20 mouse cellular contexts compared by ENCODE assay signal in the genomic region with DNA sequence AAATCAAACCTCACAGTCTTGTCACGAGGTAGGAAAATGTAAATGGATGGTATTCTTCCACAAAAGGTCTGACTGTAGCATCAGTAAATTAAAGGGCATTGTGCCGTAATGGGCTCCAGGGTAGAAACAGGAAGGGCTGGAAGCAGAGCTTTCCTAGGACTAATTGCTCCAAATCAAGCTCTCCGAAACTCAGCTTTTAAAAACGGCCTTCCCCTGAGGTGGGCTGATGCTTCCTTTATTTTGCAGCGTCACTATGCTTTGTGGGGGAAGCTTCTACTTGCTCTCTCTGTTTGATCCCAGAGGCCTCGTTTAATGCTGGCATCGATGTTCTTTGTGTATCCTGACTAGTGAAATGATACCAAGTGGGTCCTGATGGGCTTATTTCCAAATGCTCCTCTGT.
DNase-seq lines count a peak whose midpoint lies in the region; ATAC-seq lines count a peak whose summit lies in the region.
"Had no signal": no experiment of that assay in that cellular context is flagged by ENCODE, and none has a peak within 500 bp of the region (broad histone marks: within the 10 kb centered on the region; RNA-seq: fewer than 3 reads in every experiment).

No protein-coding gene starts in this region.

- ATAC-seq in midbrain, embryonic 11.5 days (ENCODE audit: low FRiP score) = no peak
- ATAC-seq in forebrain, embryonic 15.5 days (replicated peaks) = no peak
- no peak for ATAC-seq in midbrain, embryonic 13.5 days
- no peak for ATAC-seq in frontal cortex, adult (ENCODE audit: low TSS enrichment)
- ATAC-seq in intestine, embryonic 15.5 days = no peak
- ATAC-seq: lung, postnatal 0 days had no signal

- no peak overlapping the region for H3K9ac ChIP-seq in midbrain, embryonic 11.5 days (ENCODE audit: low read length)
- H3K9ac ChIP-seq in forebrain, embryonic 15.5 days (replicated peaks) = no peak overlapping the region
- peak overlapping the region; percentile 30; the same call in 1 of the 2 replicates for H3K9ac ChIP-seq in midbrain, embryonic 13.5 days (replicated peaks)
- H3K9ac ChIP-seq in intestine, embryonic 15.5 days = no peak overlapping the region
- H3K9ac ChIP-seq: embryonic facial prominence, embryonic 13.5 days; heart, embryonic 15.5 days; limb, embryonic 13.5 days; liver, embryonic 15.5 days had no signal

- no peak for DNase-seq in midbrain, embryonic 10.5 days (ENCODE audit: low spot score)
- no peak for DNase-seq in midbrain, embryonic 11.5 days (ENCODE audit: low spot score, missing footprints)
- no peak for DNase-seq in urinary bladder, postnatal 36 days (ENCODE audit: low spot score in 2 of 2)
- DNase-seq: cerebellum, adult 11-12 months; cerebellum, postnatal 36 days; heart, adult 11 months; kidney, adult 18-20 months; kidney, postnatal 10 days; layer of hippocampus, adult 9-11 months; right cerebral cortex, adult 18-20 months had no signal

- no peaks in the 10 kb centered on the region for H3K27me3 ChIP-seq in midbrain, embryonic 10.5 days (ENCODE audit: low read depth, poor library complexity, severe bottlenecking)
- H3K27me3 ChIP-seq in midbrain, embryonic 11.5 days (ENCODE audit: control insufficient read depth, insufficient read depth, low read length) = no peaks in the 10 kb centered on the region
- H3K27me3 ChIP-seq in forebrain, embryonic 15.5 days = no peaks in the 10 kb centered on the region
- H3K27me3 ChIP-seq in midbrain, embryonic 13.5 days = no peaks in the 10 kb centered on the region
- no peaks in the 10 kb centered on the region for H3K27me3 ChIP-seq in intestine, embryonic 15.5 days (replicated peaks)
- H3K27me3 ChIP-seq: embryonic facial prominence, embryonic 13.5 days; heart, embryonic 15.5 days; limb, embryonic 13.5 days; liver, embryonic 15.5 days had no signal

- peaks cover 94% of the 10 kb centered on the region for H3K36me3 ChIP-seq in midbrain, embryonic 10.5 days
- H3K36me3 ChIP-seq in midbrain, embryonic 11.5 days (ENCODE audit: control insufficient read depth, insufficient read depth, low read length) = 0 out of 2 replicates have a peak, but pooled peaks cover 2% of the 10 kb centered on the region
- H3K36me3 ChIP-seq in forebrain, embryonic 15.5 days = no peaks in the 10 kb centered on the region
- peaks cover 8% of the 10 kb centered on the region; the same call in 1 of the 2 replicates for H3K36me3 ChIP-seq in midbrain, embryonic 13.5 days
- no peaks in the 10 kb centered on the region for H3K36me3 ChIP-seq in intestine, embryonic 15.5 days
- H3K36me3 ChIP-seq: embryonic facial prominence, embryonic 13.5 days; heart, embryonic 15.5 days; limb, embryonic 13.5 days; liver, embryonic 15.5 days had no signal

- H3K4me2 ChIP-seq in midbrain, embryonic 11.5 days = no peak overlapping the region
- H3K4me2 ChIP-seq in forebrain, embryonic 15.5 days (replicated peaks) = no peak overlapping the region
- no peak overlapping the region for H3K4me2 ChIP-seq in midbrain, embryonic 13.5 days (replicated peaks)
- H3K4me2 ChIP-seq in intestine, embryonic 15.5 days (replicated peaks) = no peak overlapping the region
- H3K4me2 ChIP-seq: embryonic facial prominence, embryonic 13.5 days; heart, embryonic 15.5 days; limb, embryonic 13.5 days; liver, embryonic 15.5 days had no signal

- peak overlapping the region; percentile 29; the same call in 1 of the 2 replicates for H3K27ac ChIP-seq in midbrain, embryonic 10.5 days (replicated peaks)
- H3K27ac ChIP-seq in midbrain, embryonic 11.5 days (ENCODE audit: low read depth, low read length) = no peak overlapping the region
- H3K27ac ChIP-seq in forebrain, embryonic 15.5 days (replicated peaks) = peak overlapping the region; percentile 31; the same call in 1 of the 2 replicates
- H3K27ac ChIP-seq in midbrain, embryonic 13.5 days = peak overlapping the region; percentile 93
- no peak overlapping the region for H3K27ac ChIP-seq in intestine, embryonic 15.5 days
- H3K27ac ChIP-seq: embryonic facial prominence, embryonic 13.5 days; heart, embryonic 15.5 days; limb, embryonic 13.5 days; liver, embryonic 15.5 days had no signal

- WGBS in midbrain, embryonic 10.5 days = 74% methylated on average over 7 of the region's 7 CpGs
- 64% methylated on average over 7 of the region's 7 CpGs for WGBS in midbrain, embryonic 11.5 days
- 16% methylated on average over 7 of the region's 7 CpGs for WGBS in forebrain, embryonic 15.5 days
- WGBS in midbrain, embryonic 13.5 days = 30% methylated on average over 7 of the region's 7 CpGs
- 64% methylated on average over 7 of the region's 7 CpGs for WGBS in intestine, embryonic 15.5 days

- H3K4me3 ChIP-seq in midbrain, embryonic 10.5 days = no peak overlapping the region
- no peak overlapping the region for H3K4me3 ChIP-seq in midbrain, embryonic 11.5 days (ENCODE audit: low read depth, low read length)
- no peak overlapping the region for H3K4me3 ChIP-seq in forebrain, embryonic 15.5 days
- no peak overlapping the region for H3K4me3 ChIP-seq in midbrain, embryonic 13.5 days (replicated peaks)
- no peak overlapping the region for H3K4me3 ChIP-seq in intestine, embryonic 15.5 days (replicated peaks)
- H3K4me3 ChIP-seq: embryonic facial prominence, embryonic 13.5 days; heart, embryonic 15.5 days; limb, embryonic 13.5 days; liver, embryonic 15.5 days; myocyte had no signal

- no peaks in the 10 kb centered on the region for H3K9me3 ChIP-seq in midbrain, embryonic 10.5 days (replicated peaks)
- H3K9me3 ChIP-seq in midbrain, embryonic 11.5 days (ENCODE audit: control insufficient read depth, low read length) = no peaks in the 10 kb centered on the region
- H3K9me3 ChIP-seq in forebrain, embryonic 15.5 days = no peaks in the 10 kb centered on the region
- H3K9me3 ChIP-seq in midbrain, embryonic 13.5 days = no peaks in the 10 kb centered on the region
- H3K9me3 ChIP-seq in intestine, embryonic 15.5 days = no peaks in the 10 kb centered on the region
- H3K9me3 ChIP-seq: embryonic facial prominence, embryonic 13.5 days; heart, embryonic 15.5 days; limb, embryonic 13.5 days; liver, embryonic 15.5 days had no signal

- peaks cover 76% of the 10 kb centered on the region for H3K4me1 ChIP-seq in midbrain, embryonic 10.5 days
- H3K4me1 ChIP-seq in midbrain, embryonic 11.5 days (ENCODE audit: control insufficient read depth, insufficient read depth, low read length) = peaks cover 46% of the 10 kb centered on the region
- peaks cover 48% of the 10 kb centered on the region for H3K4me1 ChIP-seq in forebrain, embryonic 15.5 days
- H3K4me1 ChIP-seq in midbrain, embryonic 13.5 days (replicated peaks) = peaks cover 73% of the 10 kb centered on the region
- H3K4me1 ChIP-seq in intestine, embryonic 15.5 days (replicated peaks) = peaks cover 5% of the 10 kb centered on the region; the same call in 1 of the 2 replicates

Comparison
In these comparisons a context has a peak if more than half of its experiments do, and no peak if none do; other contexts are left out.
1. H3K27ac ChIP-seq: peak in midbrain, embryonic 10.5 days (single experiment), forebrain, embryonic 15.5 days (single experiment) and midbrain, embryonic 13.5 days (single experiment); none in midbrain, embryonic 11.5 days (single experiment) and intestine, embryonic 15.5 days (single experiment).